Mouse (Mus musculus): ENCODE results near the gene Camk1. TPM values are rescaled to one million over a fixed set of nuclear protein-coding genes. Genes with fewer than 3 reads are reported as not detected.

The Camk1 gene
- total and polyA plus RNA-seq, 2 experiments from 2014 or later: 118 to 119 TPM

DNA sequence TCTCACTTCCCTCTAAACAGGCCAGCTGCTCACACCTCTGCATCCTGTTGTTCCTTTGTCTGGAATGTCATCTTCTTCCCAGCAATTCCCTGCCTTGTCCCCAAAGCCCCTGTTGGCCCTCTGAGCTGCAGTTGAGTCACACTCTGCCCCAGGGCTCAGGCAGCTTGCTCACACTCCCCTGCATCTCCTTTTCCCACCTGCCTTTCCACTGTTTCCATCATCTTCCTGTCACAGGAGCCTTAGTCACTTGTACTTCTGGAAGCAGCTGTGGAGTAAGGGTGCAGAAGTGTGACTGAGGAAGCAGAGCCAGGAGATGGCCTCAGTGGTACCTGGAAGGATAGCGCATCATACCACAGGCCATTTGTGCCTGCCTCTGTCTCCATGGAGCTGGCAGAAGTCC lies 18.5 kb upstream of the Camk1 start:
- Histone ChIP-seq H3K4me3 (ENCODE audit: low read depth, low read length) (no peak overlapping the region), H3K9me3 (ENCODE audit: low read length) (no peaks in the 10 kb centered on the region), H3K4me2 (ENCODE audit: low read depth) (no peak overlapping the region), H3K27me3 (ENCODE audit: insufficient read depth, low read length) (no peaks in the 10 kb centered on the region), H3K36me3 (ENCODE audit: insufficient read depth) (peaks cover 7% of the 10 kb centered on the region; the same call in 1 of the 2 replicates), H3K9ac (no peak overlapping the region), H3K4me1 (ENCODE audit: insufficient read depth) (no peaks in the 10 kb centered on the region), H3K27ac (ENCODE audit: low read depth, low read length) (no peak overlapping the region)
- DNase-seq: no peak
- no peak for ATAC-seq
- no peak for TF ChIP-seq CTCF (IDR thresholded peaks at IDR 0.05; ENCODE audit: low read depth)
- WGBS: 92% methylated on average over 1 of the region's 1 CpGs

DNA sequence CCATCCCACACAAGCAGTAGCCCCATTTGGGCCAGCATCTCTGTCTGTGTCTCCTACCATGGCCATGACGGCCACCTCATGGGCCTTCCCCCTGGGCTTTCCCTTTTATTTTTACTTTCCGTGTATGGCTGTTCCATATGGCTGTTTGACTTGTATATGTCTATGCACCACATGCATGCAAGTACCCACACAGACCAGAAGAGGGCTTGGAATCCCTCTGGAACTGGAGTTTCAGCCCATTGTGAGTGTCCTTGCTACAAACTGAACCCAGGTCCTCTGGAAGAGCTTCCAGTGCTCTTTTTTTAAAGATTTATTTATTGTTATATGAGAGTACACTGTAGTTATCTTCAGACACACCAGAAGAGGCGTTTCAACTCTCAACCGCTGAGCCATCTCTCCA lies 17.7 kb upstream of the Camk1 start:
- no peak overlapping the region for H3K4me3 ChIP-seq (ENCODE audit: low read depth, low read length)
- WGBS: 78% methylated on average over 4 of the region's 4 CpGs
- H3K4me1 ChIP-seq (ENCODE audit: insufficient read depth): no peaks in the 10 kb centered on the region
- H3K4me2 ChIP-seq (ENCODE audit: low read depth): no peak overlapping the region
- DNase-seq: no peak
- H3K36me3 ChIP-seq (ENCODE audit: insufficient read depth): 0 out of 2 replicates have a peak, but pooled peaks cover under 1% of the 10 kb centered on the region
- no peak for ATAC-seq
- H3K9me3 ChIP-seq (ENCODE audit: low read length): no peaks in the 10 kb centered on the region
- peak; percentile 11; the same call in 1 of the 2 replicates for TF ChIP-seq CTCF (IDR thresholded peaks at IDR 0.05; ENCODE audit: low read depth)
- H3K9ac ChIP-seq: no peak overlapping the region
- H3K27me3 ChIP-seq (ENCODE audit: insufficient read depth, low read length): no peaks in the 10 kb centered on the region
- H3K27ac ChIP-seq (ENCODE audit: low read depth, low read length): no peak overlapping the region

DNA sequence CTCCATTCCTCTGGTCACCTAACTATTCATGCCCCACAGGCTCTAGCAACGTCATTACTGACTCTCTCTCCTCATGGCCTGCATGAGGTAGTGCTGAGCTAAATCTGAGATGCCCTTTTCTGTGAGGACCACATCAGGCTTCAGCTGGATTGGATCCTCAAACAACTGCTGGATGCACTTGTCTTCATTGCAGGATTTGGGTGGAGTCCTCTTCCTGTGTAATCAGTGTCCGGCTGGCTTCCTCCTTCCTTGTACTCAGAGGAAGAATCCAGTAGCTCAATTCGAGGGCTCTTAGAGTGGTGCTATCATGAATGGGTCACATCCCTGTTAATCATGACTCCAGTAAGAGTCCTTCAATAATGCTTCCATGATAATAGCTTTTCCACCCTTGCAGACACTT lies 9.9 kb upstream of the Camk1 start:
- H3K9me3 ChIP-seq (ENCODE audit: low read length): no peaks in the 10 kb centered on the region
- no peak overlapping the region for H3K4me3 ChIP-seq (ENCODE audit: low read depth, low read length)
- H3K36me3 ChIP-seq (ENCODE audit: insufficient read depth): no peaks in the 10 kb centered on the region
- H3K4me1 ChIP-seq (ENCODE audit: insufficient read depth): no peaks in the 10 kb centered on the region
- no peaks in the 10 kb centered on the region for H3K27me3 ChIP-seq (ENCODE audit: insufficient read depth, low read length)
- no peak for TF ChIP-seq CTCF (IDR thresholded peaks at IDR 0.05; ENCODE audit: low read depth)
- H3K9ac ChIP-seq: no peak overlapping the region
- no peak overlapping the region for H3K4me2 ChIP-seq (ENCODE audit: low read depth)
- DNase-seq (no peak), ATAC-seq (no peak)
- 79% methylated on average over 3 of the region's 3 CpGs for WGBS
- no peak overlapping the region for H3K27ac ChIP-seq (ENCODE audit: low read depth, low read length)

GRCm38 (mm10) chr6:113352820-113353219 lies 9.0 kb upstream of the Camk1 start:
- Histone ChIP-seq H3K27ac (ENCODE audit: low read depth, low read length) (no peak overlapping the region), H3K27me3 (ENCODE audit: insufficient read depth, low read length) (no peaks in the 10 kb centered on the region), H3K9ac (no peak overlapping the region), H3K4me3 (ENCODE audit: low read depth, low read length) (no peak overlapping the region), H3K4me2 (ENCODE audit: low read depth) (no peak overlapping the region), H3K4me1 (ENCODE audit: insufficient read depth) (no peaks in the 10 kb centered on the region), H3K9me3 (ENCODE audit: low read length) (no peaks in the 10 kb centered on the region), H3K36me3 (ENCODE audit: insufficient read depth) (no peaks in the 10 kb centered on the region)
- no peak for DNase-seq
- ATAC-seq: no peak
- TF ChIP-seq CTCF (IDR thresholded peaks at IDR 0.05; ENCODE audit: low read depth): no peak
- 89% methylated on average over 3 of the region's 3 CpGs for WGBS

- H3K27ac ChIP-seq (ENCODE audit: low read depth, low read length): no peak overlapping the region
- no peaks in the 10 kb centered on the region for H3K4me1 ChIP-seq (ENCODE audit: insufficient read depth)
- no peak overlapping the region for H3K9ac ChIP-seq
- no peaks in the 10 kb centered on the region for H3K27me3 ChIP-seq (ENCODE audit: insufficient read depth, low read length)
- no peaks in the 10 kb centered on the region for H3K36me3 ChIP-seq (ENCODE audit: insufficient read depth)
- H3K9me3 ChIP-seq (ENCODE audit: low read length): no peaks in the 10 kb centered on the region
- ATAC-seq (no peak), DNase-seq (no peak)
- 65% methylated on average over 10 of the region's 10 CpGs for WGBS
- no peak overlapping the region for H3K4me2 ChIP-seq (ENCODE audit: low read depth)
- no peak overlapping the region for H3K4me3 ChIP-seq (ENCODE audit: low read depth, low read length)
- TF ChIP-seq CTCF (IDR thresholded peaks at IDR 0.05; ENCODE audit: low read depth): no peak
Observed at GRCm38 (mm10) chr6:113351653-113352052, 7.9 kb upstream of the Camk1 start.

DNA sequence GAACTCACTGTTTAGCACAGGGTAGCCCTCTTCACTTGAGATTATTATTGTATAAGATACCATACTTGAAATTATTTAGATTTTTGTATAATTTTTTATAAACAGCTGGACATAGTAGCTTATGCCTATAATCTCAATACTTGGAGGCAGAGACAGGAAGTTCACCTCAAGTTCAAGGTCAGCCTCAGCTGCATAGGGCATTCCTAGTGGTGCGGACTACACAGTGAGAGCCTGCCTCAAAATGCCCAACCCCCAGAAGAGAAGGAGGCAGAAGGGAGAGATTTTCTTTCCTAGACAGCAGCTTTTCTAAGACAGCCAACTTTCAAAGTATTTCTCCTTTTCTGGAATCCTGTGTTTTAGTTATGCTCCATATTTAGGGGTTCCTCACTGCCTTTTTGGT lies 7.4 kb upstream of the Camk1 start:
- ATAC-seq (no peak), DNase-seq (no peak)
- no peak overlapping the region for H3K9ac ChIP-seq
- no peak overlapping the region for H3K27ac ChIP-seq (ENCODE audit: low read depth, low read length)
- H3K4me1 ChIP-seq (ENCODE audit: insufficient read depth): no peaks in the 10 kb centered on the region
- no peaks in the 10 kb centered on the region for H3K36me3 ChIP-seq (ENCODE audit: insufficient read depth)
- H3K4me3 ChIP-seq (ENCODE audit: low read depth, low read length): no peak overlapping the region
- no peak for TF ChIP-seq CTCF (IDR thresholded peaks at IDR 0.05; ENCODE audit: low read depth)
- H3K27me3 ChIP-seq (ENCODE audit: insufficient read depth, low read length): no peaks in the 10 kb centered on the region
- H3K4me2 ChIP-seq (ENCODE audit: low read depth): no peak overlapping the region
- no peaks in the 10 kb centered on the region for H3K9me3 ChIP-seq (ENCODE audit: low read length)
- 92% methylated on average over 1 of the region's 1 CpGs for WGBS

DNA sequence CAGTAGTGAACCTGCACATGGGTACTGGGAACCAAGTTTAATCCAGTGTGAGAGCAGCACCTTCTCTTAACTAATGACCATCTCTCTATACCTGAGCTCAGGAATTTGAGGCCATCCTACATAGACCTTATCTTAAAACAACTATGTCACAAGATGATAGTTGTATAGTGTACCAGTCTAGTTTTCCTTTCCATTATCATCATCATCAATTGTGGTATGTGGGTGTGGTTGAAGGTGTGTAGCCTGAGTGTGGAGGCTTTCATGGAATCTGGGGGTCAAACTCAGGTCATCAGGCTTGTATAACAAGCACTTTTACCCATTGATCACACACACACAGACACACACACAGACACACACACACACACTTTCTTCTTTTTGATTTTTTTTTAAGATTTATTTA lies 6.8 kb upstream of the Camk1 start:
- ATAC-seq: no peak

DNA sequence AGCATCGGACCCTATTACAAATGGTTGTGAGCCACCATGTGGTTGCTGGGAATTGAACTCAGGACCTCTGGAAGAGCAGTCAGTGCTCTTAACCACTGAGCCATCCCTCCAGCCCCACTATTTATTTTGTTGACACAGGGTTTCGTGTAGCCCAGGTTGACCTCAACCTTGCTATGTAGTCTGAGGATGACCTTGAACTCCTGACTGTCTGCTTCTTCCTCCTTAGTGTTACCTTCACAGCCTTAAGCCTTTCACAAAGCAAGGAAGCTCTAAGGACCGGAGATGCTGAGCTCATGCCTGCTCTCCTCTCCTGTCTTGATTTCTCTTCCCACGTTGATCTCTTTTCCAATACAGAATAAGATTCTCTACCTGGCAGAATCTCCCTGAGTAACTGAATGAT lies 3.1 kb upstream of the Camk1 start:
- Histone ChIP-seq H3K4me3 (ENCODE audit: low read depth, low read length) (no peak overlapping the region), H3K27ac (ENCODE audit: low read depth, low read length) (no peak overlapping the region), H3K4me1 (ENCODE audit: insufficient read depth) (peaks cover 19% of the 10 kb centered on the region; the same call in 1 of the 2 replicates), H3K27me3 (ENCODE audit: insufficient read depth, low read length) (no peaks in the 10 kb centered on the region), H3K4me2 (ENCODE audit: low read depth) (no peak overlapping the region), H3K9ac (no peak overlapping the region), H3K9me3 (ENCODE audit: low read length) (no peaks in the 10 kb centered on the region), H3K36me3 (ENCODE audit: insufficient read depth) (no peaks in the 10 kb centered on the region)
- 81% methylated on average over 4 of the region's 4 CpGs for WGBS
- DNase-seq (no peak), ATAC-seq (no peak)
- no peak for TF ChIP-seq CTCF (IDR thresholded peaks at IDR 0.05; ENCODE audit: low read depth)

More for the DNA sequence above, 6.8 kb upstream of the Camk1 start:
- Histone ChIP-seq H3K36me3 (ENCODE audit: insufficient read depth) (no peaks in the 10 kb centered on the region), H3K4me1 (ENCODE audit: insufficient read depth) (no peaks in the 10 kb centered on the region), H3K27ac (ENCODE audit: low read depth, low read length) (no peak overlapping the region), H3K9me3 (ENCODE audit: low read length) (no peaks in the 10 kb centered on the region), H3K9ac (no peak overlapping the region), H3K4me2 (ENCODE audit: low read depth) (no peak overlapping the region), H3K27me3 (ENCODE audit: insufficient read depth, low read length) (no peaks in the 10 kb centered on the region), H3K4me3 (ENCODE audit: low read depth, low read length) (no peak overlapping the region)
- no peak for TF ChIP-seq CTCF (IDR thresholded peaks at IDR 0.05; ENCODE audit: low read depth)
- DNase-seq: no peak

Data from forebrain, postnatal 0 days (tissue).